Mouse (Mus musculus): ENCODE data around the gene Nt5c2.

Nt5c2 gene

DNA sequence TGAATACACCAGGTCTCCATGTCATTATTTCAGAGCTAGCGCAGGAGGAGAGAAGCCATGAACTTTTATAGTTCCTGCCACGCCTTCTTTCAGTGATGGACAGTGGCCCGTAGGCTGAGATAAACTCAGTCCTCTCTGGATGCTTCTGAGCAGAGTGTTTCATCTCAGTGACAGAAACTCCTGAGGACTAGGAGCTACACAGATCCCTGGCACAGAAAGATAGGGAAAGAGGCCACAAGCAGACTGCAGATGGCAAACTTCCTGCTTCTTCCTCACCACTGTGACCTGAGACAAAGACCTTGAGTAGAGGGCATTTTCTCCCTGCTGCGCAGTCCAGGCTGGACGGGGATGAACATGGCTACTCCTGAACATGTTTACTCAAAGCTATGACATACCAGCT is 46.1 kb downstream of the Nt5c2 start:
- no peak for DNase-seq (ENCODE audit: low read depth in 1 of 2, low spot score in 2 of 2)

DNA sequence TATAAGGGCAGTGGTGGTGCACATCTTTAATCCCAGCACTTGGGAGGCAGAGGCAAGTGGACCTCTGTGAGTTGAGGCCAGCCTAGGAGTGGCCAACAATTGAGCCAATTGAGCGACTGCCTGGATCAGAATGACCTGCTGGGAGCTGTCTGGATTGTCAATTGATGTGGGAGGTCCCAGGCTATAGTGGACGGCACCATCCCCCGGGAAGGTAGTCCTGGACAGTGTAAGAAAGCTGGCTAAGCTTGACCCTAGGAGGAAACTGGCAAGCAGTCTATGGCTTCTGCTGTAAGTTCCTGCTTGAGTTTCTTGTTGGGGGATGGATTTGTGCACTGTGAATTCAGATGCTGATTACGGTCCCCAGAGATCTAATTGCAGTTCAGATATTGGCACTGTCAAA is 47.1 kb downstream of the Nt5c2 start:
- no peak for DNase-seq (ENCODE audit: low read depth in 1 of 2, low spot score in 2 of 2)

DNA sequence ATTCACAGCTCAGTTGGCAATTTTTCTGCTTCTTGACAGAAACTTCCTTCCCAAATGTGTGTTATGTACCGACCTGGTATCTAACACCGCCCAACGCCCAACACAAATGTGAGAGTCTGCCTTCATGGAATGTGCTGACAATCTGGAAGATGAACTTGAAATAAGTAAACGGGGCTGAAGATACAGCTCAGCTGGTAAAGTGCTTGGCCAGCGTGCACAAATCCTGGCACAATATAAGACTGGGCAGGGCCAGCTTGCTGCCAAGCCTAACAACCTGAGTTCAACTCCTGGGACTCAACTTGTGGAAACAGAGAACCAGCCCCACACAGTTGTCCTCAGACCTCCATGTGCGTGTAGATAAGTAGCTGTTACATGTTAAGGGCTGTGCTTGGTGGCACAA is 48.6 kb downstream of the Nt5c2 start:
- no peak for DNase-seq (ENCODE audit: low read depth in 1 of 2, low spot score in 2 of 2)

DNA sequence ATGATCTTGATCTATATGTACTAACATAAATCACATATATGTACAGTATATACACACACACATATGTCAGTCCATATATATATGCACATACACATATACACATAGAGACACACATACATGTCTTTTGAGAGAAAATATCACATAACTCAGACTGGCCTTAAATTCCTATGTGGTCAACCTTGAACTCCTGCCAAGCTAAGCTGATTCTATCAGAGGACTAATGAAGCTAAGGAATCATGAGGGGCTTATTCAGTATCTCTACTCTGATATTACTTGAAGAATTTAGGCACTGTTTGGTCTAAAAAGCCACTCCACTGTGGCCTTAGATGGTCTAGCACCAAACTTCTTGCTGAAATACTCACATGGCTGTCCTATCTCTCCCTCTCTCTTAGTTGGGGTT is 49.5 kb downstream of the Nt5c2 start:
- DNase-seq (ENCODE audit: low read depth in 1 of 2, low spot score in 2 of 2), result no peak

DNA sequence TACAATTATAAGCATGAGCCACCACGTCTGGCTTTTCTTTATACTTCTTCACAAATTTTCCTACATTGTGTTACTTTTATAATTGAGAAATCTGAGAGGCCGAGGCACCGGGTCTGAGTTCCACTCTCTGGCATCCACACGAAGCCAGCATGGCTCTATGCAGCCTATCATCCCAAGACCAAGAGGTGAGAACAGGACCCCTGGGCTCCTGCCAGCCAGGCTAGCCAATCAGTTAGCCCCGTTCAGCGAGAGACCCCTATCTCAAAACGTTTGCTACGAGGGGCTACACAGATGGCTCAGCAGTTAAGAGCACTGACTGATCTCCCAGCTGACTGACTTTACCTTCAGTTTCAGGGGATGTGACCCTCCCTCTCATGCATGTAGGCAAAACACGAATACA is 50.6 kb downstream of the Nt5c2 start:
- DNase-seq (ENCODE audit: low read depth in 1 of 2, low spot score in 2 of 2), result no peak

DNA sequence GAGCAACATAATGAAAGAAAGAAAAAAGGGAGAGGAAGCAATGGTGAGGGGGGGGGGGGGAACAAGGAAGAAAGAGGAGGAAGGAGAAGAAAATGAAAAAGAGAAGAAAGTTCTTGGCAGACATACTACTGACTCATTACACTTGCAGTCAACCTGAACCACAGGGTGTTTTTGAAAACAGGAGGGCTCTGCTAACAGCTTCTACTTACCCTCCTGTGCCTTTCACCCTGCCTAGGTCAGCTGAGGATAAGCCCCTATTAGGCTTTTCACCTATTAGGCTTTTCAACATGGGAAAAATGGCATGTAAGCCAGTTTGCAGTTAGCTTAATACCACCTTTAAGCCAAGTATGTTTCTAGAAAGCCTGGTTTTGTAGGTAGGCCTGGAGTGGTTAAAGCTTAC is 51.5 kb downstream of the Nt5c2 start:
- no peak for DNase-seq (ENCODE audit: low read depth in 1 of 2, low spot score in 2 of 2)

DNA sequence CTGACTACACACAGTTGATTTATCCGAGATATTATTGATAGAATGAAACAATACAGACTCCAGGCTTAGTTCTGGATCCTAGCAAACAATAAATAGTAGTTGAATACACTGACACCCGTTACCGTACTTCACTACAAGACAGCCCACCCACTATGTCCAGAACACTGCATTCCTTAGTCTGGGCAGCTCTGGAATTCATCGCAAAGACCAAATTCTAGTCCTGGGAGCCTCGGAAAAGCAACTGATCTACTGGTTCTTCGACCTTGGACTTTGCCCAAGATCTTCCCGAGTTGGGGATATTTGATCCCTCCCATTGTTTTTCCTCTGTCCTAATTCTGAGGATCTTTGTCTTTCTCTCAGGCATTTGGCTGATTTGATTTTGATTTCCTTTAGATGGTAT is 52.1 kb downstream of the Nt5c2 start:
- no peak for DNase-seq (ENCODE audit: low read depth in 1 of 2, low spot score in 2 of 2)

DNA sequence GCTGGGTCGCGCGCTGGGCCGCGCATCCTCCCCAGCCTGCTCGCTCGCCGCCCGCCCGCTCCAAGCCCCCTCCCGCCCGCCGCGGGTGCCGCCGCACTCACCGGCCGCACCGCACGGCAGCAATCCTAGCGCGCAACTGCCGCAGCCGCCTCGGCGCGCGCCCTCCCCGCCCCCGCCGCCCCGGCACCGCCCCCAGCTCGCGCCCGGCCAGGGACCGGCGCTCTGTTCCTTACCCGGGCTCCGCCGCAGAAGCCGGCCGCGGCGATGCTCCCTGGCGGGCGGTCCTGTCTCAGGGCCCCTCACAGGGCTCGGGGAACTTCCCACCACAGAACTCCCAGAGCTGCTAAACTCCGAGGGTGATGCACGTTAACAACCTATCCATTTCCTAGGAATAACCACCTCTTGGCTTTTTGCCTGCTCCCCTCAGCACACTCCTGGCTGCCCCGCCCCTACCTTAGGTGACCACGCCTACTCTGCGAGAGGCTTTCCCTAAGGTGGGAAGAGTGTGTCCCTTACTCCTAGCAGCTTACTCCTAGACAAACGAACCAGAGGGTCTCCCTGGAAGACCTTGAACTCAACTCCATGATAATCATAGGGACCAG is 52.7 kb downstream of the Nt5c2 start:
- DNase-seq (ENCODE audit: low read depth in 1 of 2, low spot score in 2 of 2), result peak in 1 of 2 experiments; percentile 43

DNA sequence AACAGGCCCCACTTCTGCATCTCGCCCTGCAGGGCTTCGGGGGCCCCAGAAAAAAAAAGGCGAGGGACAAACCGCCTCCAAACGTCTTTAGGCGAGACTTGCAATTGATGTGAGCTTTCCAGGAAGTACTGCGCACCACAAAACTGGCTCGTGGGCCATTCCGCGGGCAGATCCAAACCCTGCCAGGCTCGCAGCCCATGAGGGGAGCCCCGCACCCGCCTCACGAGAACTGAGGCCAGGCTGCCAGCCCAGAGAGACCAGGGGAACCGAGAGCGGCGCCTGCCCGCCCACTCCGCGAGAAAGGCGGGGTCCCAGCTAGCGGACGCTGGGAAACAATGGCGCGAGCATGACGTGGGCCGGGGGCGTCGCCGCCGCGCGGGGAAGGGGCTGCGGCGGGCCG is 53.3 kb downstream of the Nt5c2 start:
- peak; percentile 48 to 78 for DNase-seq (ENCODE audit: low read depth in 1 of 2, low spot score in 2 of 2)

DNA sequence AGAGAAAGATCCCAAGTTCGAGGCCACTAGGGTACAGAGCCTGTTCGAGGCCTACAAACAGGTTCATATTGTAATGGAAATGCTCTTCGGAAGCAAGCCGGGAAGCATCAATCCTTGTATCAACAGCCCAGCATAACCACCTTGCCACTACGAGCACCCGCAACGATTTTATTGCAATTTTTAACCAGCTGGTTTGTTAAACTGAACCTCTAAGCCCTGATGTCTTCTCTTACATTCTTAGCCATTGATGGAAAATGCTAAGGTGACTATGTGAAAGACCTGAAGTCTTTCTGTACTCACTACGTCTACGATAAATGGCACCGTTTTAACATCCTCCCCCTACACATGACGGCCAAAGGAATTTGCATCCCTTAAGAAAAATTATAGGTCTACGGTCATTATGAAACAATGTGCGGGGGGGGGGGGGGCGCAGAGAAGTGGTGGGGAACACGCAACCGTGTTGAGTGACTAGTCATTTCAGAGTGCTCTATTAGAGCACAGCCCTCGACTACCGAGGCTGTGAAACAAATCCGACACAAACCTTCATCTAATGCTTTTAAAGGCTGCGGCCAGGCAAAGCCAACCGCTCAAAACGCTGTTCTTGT is 53.8 kb downstream of the Nt5c2 start:
- DNase-seq (ENCODE audit: low read depth in 1 of 2, low spot score in 2 of 2), result no peak

DNA sequence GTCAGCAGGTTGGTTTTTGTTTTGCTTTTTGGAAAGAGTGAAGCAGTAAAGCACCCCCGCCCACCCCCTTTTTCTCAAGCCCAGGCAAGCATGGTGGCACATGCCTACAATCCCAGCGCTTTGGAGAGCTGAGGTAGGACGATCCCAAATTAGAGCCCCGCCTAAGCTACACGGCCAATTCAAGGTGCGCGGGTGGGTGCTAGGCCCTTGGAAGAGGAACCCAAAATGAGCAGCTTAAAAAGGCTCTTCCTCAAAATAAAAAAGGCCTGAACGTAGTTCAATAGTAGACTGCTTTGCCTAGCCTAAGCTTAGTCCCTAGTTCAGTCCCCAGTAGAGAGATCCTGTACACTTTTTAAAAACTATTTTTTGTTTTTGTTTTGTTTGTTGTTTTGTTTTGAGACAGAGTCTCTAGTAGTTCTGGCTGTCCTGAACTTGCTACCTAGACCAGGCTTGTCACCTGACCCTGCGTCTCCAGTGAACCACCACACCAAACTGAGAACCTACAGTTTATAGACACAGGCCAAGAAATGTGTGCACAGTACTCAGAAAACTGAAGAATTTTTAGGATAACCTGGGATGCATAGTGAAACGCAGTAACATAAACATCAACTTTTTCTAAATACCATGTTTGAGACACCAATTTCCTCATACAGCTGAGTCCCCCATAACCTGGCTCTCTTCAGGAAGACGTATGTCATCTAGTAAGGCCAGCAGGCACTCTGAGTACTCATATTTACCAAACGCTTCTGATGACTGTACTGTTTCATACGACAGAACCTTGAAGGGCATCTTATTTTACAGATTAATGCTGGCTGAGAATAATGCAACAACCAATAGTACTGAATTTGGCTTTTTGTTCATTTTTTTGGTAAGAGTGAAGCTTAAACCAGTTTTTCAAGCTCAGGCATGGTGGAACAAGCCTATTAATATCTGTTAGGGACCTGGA is 54.6 kb downstream of the Nt5c2 start:
- DNase-seq (ENCODE audit: low read depth in 1 of 2, low spot score in 2 of 2), result no peak

DNA sequence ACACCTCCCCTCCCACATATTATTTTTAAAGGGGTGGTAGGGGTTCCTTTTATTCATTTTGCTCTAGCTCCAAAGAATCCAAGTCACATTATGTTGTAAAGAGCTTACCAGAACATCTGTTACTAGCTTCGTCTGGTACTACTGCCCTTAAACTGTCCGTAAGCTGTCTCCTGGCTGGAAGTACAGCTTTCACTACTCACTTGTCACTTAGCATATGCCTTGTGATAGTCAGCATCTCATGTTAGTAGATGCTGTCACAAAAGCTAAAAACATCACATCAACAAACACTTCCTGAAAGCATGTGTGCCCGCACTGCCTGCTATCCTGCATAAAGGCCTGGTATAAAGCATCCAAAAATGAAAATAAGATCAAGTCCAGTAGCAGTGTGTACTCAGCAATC is 55.4 kb downstream of the Nt5c2 start:
- DNase-seq (ENCODE audit: low read depth in 1 of 2, low spot score in 2 of 2), result no peak

DNA sequence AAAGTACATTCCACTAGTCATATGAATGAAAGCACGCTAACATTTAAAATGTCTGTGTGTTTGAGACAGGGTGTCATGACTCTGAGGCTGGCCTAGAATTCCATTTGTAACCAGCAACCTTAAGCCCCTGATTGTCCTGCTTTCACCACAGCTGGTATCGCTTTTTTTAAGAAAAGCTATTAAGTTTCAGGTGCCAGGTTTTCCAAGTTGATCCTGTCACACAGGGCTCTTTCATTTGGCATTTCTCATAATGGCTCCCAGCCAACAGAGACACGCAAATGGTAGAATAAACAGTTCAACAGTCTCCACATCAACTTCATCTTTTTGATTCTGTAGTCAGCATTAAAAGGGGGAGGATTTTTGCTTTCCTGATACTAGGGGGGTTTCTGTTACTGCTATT is 56.4 kb downstream of the Nt5c2 start:
- no peak for DNase-seq (ENCODE audit: low read depth in 1 of 2, low spot score in 2 of 2)

DNA sequence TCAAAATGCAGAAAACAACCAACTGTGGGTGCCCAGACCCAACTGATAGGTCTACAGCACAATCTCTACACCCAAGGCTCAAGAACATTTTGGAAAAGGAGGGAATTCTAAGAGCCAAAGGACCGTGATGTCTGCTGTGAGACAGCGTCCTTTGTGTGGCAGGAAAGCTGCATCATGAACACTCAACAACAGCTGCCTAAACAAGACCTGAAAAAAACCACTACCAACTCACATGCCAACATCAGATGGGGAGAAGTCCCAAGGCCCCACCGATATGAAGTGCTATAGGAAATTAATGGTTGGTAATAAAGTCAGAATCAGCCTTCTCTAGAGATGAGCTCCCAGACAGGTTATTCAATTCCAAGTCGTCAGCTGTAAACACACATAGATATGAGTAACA is 57.0 kb downstream of the Nt5c2 start:
- DNase-seq (ENCODE audit: low read depth in 1 of 2, low spot score in 2 of 2), result no peak

DNA sequence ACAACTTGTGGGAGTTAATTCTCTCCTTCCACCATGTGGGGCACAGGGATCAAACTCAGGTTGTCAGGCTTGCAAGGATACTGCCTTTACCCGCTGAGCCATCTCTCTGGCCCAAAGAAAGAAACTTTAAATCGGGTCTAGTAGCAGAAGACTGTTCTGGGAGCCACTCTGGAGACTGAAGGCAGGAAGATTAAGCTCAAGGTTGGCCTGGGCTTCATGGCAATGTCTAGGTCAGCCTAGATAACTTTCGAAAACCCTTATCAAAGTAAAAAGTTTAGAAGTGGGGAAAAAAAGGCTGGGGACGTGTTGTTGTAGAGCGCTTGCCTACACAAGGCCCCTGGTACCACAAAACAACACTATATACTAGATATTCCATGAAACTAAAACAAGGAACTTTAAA is 58.0 kb downstream of the Nt5c2 start:
- DNase-seq (ENCODE audit: low read depth in 1 of 2, low spot score in 2 of 2), result no peak

DNA sequence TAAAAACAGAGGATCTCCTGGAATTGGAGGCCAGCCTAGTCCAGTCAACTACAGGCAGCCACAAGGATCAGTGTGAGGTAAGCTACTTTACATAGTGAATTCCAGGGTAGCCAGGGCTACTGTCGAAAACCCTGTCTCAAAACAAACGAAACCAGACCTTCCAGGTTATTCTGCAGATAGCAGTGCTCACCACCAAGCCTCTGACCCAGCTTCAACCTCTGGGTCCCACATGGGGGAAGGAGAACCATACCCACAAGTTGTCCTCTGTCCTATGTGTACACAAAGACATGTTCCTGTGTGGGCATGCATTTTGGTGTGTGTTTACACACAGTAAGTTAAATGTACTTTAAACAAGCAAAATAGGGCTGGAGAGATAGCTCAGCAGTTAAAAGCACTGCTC is 58.5 kb downstream of the Nt5c2 start:
- DNase-seq (ENCODE audit: low read depth in 1 of 2, low spot score in 2 of 2), result no peak

DNA sequence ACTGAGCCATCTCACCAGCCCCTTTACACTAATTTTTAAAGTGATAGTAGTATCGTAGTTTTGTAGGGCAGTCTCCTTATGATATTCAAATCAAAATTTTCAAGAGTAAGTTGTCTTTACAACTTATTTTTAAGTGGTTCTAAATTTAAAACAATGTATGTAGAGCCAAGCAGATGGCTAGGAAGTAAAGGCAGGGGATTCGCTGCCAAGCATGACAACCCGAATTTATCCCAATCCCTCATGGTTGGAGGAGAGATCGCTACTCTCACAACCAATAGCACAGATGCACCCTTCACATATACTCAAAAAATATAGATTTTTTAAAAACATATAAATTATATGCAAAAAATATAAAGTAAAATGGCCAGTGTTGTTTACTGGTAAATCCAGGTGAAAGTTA is 59.3 kb downstream of the Nt5c2 start:
- DNase-seq (ENCODE audit: low read depth in 1 of 2, low spot score in 2 of 2), result no peak

DNA sequence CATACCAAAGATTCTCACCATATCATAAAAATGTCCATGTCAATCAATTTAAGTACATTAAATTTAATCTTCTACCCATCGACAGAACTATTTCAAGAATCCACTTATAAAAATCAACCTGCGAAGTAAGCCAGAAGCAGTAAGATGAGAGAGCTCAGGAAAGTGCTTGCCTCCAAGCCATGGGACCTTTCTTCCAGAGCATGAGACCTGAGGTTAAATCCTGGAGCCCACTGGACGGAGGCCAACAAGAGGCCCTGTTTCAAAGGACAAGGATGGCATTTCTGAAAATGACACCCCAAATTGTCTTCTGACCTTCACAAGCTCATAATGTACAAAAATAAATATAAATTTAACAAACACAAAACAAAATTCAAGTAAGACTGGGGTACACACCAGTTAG is 61.4 kb downstream of the Nt5c2 start:
- DNase-seq (ENCODE audit: low read depth in 1 of 2, low spot score in 2 of 2), result no peak

DNA sequence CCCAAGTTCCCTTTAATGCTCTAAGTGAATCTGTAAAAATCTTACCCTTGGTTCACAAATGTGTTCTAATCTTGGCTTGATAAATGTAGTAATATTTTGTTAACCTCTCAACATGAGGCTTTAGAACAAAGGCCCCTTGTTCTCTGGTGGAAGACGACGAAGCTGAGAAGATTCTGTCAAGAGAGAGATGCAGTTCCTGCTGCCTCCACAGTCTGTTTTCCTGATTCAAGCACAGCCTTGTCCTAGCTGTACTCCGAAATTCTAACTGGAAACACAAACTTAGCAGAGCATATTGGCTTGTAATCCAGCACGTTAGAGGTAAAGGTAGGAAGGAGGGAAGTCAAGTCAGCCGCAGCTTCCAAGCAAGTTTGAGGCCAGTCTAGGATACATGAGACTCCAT is 62.0 kb downstream of the Nt5c2 start:
- DNase-seq (ENCODE audit: low read depth in 1 of 2, low spot score in 2 of 2), result no peak

DNA sequence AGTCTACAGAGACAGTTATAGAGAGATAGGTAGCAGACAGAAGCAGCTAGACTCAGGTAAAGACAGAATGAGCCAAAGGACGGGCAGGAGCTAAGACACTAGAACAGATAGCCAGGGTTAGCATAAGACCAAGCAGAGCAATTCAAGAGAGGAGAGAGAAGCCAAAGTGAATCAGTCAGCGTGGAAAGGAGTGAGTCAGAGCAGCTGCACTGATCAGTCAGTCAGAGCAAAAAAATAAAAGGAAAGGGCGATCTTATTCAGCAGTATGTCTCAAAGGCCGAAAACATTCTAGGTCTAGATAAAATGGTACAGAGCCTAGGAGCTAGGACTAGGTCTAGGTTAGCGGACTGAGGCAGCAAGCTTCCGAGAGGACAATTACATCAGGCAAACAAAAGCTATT is 70.6 kb downstream of the Nt5c2 start:
- DNase-seq (ENCODE audit: low read depth in 1 of 2, low spot score in 2 of 2), result no peak

DNA sequence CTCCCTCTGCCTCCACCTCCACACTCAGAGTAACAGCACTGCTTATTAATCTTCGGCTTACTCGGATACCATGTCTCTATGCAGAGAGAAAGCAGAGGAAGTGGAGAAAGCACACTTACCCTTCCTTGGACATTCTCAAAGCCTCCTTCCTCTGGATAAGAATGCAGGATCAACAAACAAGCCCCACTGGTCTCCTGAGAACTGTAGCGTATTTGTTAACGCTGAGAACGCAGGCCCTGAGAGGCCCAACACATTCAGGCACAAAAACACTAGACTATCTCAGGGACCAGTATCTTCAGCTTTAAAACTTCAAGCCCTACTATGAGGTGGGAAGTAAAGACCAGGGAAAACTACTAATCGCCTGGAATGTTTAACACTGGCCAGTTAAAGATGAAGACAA is 77.8 kb downstream of the Nt5c2 start:
- no peak for DNase-seq (ENCODE audit: low read depth in 1 of 2, low spot score in 2 of 2)

DNA sequence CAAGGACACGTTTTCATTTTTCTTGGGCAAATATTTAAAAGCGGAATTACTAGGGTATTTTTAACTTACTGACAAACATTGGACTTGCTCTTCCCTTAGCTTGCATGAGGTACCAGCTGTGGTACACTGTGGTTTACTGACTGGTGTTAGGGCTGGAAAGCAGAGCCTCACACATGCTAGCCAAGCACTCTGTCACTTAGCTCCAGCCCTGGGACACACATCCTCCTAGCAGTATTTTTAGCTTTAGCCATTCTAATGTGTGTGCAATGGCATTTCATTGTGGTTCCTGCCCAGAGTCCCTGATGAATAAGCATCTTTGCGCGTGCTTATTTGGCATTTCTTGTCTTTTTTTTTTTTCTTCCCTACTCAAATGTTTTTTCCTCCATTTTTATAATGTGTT is 80.9 kb downstream of the Nt5c2 start:
- DNase-seq (ENCODE audit: low read depth in 1 of 2, low spot score in 2 of 2), result no peak

Data from monocyte, adult 2 months (primary cell).